Mouse (Mus musculus): Measurements from ENCODE around the gene Oasl1.

DNA sequence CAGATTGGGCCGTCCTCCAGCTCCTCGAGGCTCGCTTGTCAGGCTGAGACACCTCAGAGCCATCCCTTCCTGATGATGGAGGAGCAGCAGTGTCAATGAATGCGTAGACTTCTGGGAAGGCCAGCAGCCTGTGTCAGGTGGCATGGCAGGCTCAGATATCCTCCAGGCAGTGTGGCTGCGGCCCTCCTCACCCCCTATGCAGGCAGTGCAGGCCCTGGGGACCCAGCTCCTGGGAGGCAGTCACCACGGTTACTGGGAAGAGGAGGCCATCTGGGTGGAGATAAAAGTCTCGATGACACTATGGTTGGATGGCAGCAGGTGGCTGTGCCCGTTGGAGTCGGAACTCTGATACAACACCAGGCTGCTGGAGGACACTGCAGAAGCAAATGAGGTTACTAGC, 26.8 kb downstream of the Oasl1 start:
- TF ChIP-seq ZC3H11A (IDR thresholded peaks at IDR 0.05; ENCODE audit: borderline replicate concordance, low read depth, low read length) (no peak), ZNF384 (IDR thresholded peaks at IDR 0.05; ENCODE audit: low read depth, low read length) (no peak), MAFK (IDR thresholded peaks at IDR 0.05; ENCODE audit: insufficient read depth, low read depth, low read length) (no peak), HCFC1 (IDR thresholded peaks at IDR 0.05; ENCODE audit: borderline replicate concordance, insufficient read depth, low read length) (no peak)
